Mouse (Mus musculus): ENCODE measurements around the gene Slc26a9. TPM values are rescaled to one million over a fixed set of nuclear protein-coding genes. Genes with fewer than 3 reads are reported as not detected.

Gene Slc26a9
- polyA plus RNA-seq, 1 experiment from 2014 or later, result 10.9 TPM

DNA sequence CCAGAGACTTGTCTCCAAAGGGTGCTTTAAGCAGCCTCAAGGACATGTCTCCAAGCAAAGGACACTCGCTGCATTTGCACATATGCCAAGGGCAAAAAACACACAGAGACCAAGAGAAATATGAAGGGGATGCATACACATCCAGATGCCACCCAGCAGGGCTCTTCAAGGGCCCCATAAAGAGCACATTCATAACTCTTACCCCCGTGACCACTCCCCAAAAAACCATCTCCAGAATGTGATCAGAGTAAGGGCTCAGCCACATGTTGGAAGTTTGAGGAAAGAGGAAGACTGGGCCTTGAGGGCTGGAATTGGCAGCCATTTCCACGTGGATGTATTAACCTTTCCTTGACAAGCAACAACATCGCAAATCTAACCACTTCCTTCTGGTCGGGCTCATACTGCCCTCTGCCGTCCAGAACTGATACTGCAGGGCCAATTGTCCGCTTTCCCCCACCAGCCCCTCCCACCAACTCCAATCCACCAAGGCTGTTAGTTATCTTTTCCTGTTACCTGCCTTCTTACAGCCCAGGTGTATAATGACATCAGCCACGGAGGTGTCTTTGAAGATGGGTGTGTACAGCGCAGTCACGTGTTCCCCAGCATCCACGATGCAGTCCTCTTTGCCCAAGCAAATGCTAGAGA, 21.7 kb downstream of the Slc26a9 start:
- DNase-seq (ENCODE audit: low spot score) (peak; percentile 90), ATAC-seq (no peak)
- Histone ChIP-seq H3K4me2 (replicated peaks; ENCODE audit: low read depth, low read length) (no peak overlapping the region), H3K27ac (ENCODE audit: low read length) (peak overlapping the region; percentile 59; the same call in 1 of the 2 replicates), H3K4me1 (ENCODE audit: insufficient read depth, low read depth, low read length) (peaks cover 5% of the 10 kb centered on the region; the same call in 1 of the 2 replicates), H3K4me3 (ENCODE audit: low read depth, low read length) (no peak overlapping the region), H3K27me3 (replicated peaks; ENCODE audit: insufficient read depth, low read length) (no peaks in the 10 kb centered on the region), H3K36me3 (ENCODE audit: insufficient read depth, low read length) (no peaks in the 10 kb centered on the region), H3K9ac (replicated peaks; ENCODE audit: low read depth) (no peak overlapping the region), H3K9me3 (ENCODE audit: low read length) (no peaks in the 10 kb centered on the region)
- WGBS, result 10% methylated on average over 11 of the region's 11 CpGs
- TF ChIP-seq CTCF (IDR thresholded peaks at IDR 0.05), result peak; percentile 99
- no peak for TF ChIP-seq EP300 (IDR thresholded peaks at IDR 0.05)

DNA sequence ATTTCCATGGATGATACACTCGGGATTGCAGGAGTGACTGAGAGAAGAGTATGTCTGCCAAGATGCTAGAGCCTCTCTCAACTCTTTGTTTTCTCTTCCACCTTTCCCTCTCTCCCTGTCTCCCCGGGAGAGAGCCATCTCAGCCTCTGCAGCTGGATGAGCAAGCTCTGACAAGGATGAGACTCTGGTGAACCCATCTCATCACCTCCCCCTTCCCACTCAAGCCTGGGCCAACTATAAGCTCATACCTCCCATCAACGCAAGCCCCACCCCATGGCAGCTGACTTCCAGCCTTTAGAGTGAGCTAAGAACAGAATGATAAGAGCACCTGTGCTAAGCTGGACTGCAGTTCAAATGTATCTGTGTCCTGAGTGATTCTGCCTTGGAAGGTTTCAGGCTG, 25.5 kb downstream of the Slc26a9 start:
- Histone ChIP-seq H3K4me1 (ENCODE audit: insufficient read depth, low read depth, low read length) (no peaks in the 10 kb centered on the region), H3K4me3 (ENCODE audit: low read depth, low read length) (no peak overlapping the region), H3K9me3 (ENCODE audit: low read length) (no peaks in the 10 kb centered on the region), H3K36me3 (ENCODE audit: insufficient read depth, low read length) (no peaks in the 10 kb centered on the region), H3K27me3 (replicated peaks; ENCODE audit: insufficient read depth, low read length) (no peaks in the 10 kb centered on the region), H3K9ac (replicated peaks; ENCODE audit: low read depth) (no peak overlapping the region), H3K27ac (ENCODE audit: low read length) (no peak overlapping the region), H3K4me2 (replicated peaks; ENCODE audit: low read depth, low read length) (no peak overlapping the region)
- TF ChIP-seq CTCF (IDR thresholded peaks at IDR 0.05) (no peak), EP300 (IDR thresholded peaks at IDR 0.05) (no peak)
- 55% methylated on average over 3 of the region's 3 CpGs for WGBS
- DNase-seq (ENCODE audit: low spot score), result no peak
- no peak for ATAC-seq

- no peak overlapping the region for H3K9ac ChIP-seq (replicated peaks; ENCODE audit: low read depth)
- H3K36me3 ChIP-seq (ENCODE audit: insufficient read depth, low read length), result no peaks in the 10 kb centered on the region
- 67% methylated on average over 4 of the region's 4 CpGs for WGBS
- H3K9me3 ChIP-seq (ENCODE audit: low read length), result no peaks in the 10 kb centered on the region
- H3K4me2 ChIP-seq (replicated peaks; ENCODE audit: low read depth, low read length), result no peak overlapping the region
- DNase-seq (ENCODE audit: low spot score) (peak; percentile 59), ATAC-seq (peak; percentile 46)
- no peak overlapping the region for H3K4me3 ChIP-seq (ENCODE audit: low read depth, low read length)
- H3K27ac ChIP-seq (ENCODE audit: low read length), result no peak overlapping the region
- TF ChIP-seq EP300 (IDR thresholded peaks at IDR 0.05) (no peak), CTCF (IDR thresholded peaks at IDR 0.05) (no peak)
- H3K4me1 ChIP-seq (ENCODE audit: insufficient read depth, low read depth, low read length), result no peaks in the 10 kb centered on the region
- H3K27me3 ChIP-seq (replicated peaks; ENCODE audit: insufficient read depth, low read length), result no peaks in the 10 kb centered on the region
Measured at GRCm38 (mm10) chr1:131770656-131771055, 26.8 kb downstream of the Slc26a9 start.

DNA sequence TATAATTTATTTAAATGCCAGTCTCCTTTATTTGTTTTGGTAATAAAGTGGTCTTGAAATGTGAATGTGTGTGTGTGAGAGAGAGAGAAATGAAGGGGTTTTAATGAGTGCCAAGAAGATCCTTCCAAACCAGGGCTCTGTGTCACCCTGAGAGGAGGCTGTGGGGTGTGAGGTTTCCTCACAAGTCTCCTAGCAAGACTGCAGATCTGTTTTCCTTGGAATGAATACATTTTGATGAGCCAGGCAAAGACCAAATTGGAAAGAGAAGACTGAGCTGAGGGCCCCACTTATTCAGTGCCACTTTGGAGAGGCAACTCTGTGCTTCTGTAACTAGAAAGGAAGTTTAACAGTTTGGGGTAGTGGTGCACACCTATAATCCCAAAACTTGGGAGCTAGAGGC, 27.6 kb downstream of the Slc26a9 start:
- TF ChIP-seq EP300 (IDR thresholded peaks at IDR 0.05) (no peak), CTCF (IDR thresholded peaks at IDR 0.05) (no peak)
- ATAC-seq, result no peak
- Histone ChIP-seq H3K27me3 (replicated peaks; ENCODE audit: insufficient read depth, low read length) (no peaks in the 10 kb centered on the region), H3K27ac (ENCODE audit: low read length) (no peak overlapping the region), H3K36me3 (ENCODE audit: insufficient read depth, low read length) (no peaks in the 10 kb centered on the region), H3K4me2 (replicated peaks; ENCODE audit: low read depth, low read length) (no peak overlapping the region), H3K9me3 (ENCODE audit: low read length) (no peaks in the 10 kb centered on the region), H3K4me3 (ENCODE audit: low read depth, low read length) (no peak overlapping the region), H3K4me1 (ENCODE audit: insufficient read depth, low read depth, low read length) (no peaks in the 10 kb centered on the region), H3K9ac (replicated peaks; ENCODE audit: low read depth) (no peak overlapping the region)
- no peak for DNase-seq (ENCODE audit: low spot score)

- H3K4me1 ChIP-seq (ENCODE audit: insufficient read depth, low read depth, low read length), result no peaks in the 10 kb centered on the region
- no peaks in the 10 kb centered on the region for H3K9me3 ChIP-seq (ENCODE audit: low read length)
- 35% methylated on average over 3 of the region's 3 CpGs for WGBS
- TF ChIP-seq CTCF (IDR thresholded peaks at IDR 0.05), result no peak
- TF ChIP-seq EP300 (IDR thresholded peaks at IDR 0.05), result no peak
- H3K27me3 ChIP-seq (replicated peaks; ENCODE audit: insufficient read depth, low read length), result no peaks in the 10 kb centered on the region
- DNase-seq (ENCODE audit: low spot score) (peak; percentile 76), ATAC-seq (peak; percentile 56)
- H3K9ac ChIP-seq (replicated peaks; ENCODE audit: low read depth), result no peak overlapping the region
- H3K4me2 ChIP-seq (replicated peaks; ENCODE audit: low read depth, low read length), result no peak overlapping the region
- no peak overlapping the region for H3K4me3 ChIP-seq (ENCODE audit: low read depth, low read length)
- H3K36me3 ChIP-seq (ENCODE audit: insufficient read depth, low read length), result no peaks in the 10 kb centered on the region
- H3K27ac ChIP-seq (ENCODE audit: low read length), result no peak overlapping the region
Measured at GRCm38 (mm10) chr1:131794591-131794990, 50.8 kb downstream of the Slc26a9 start.

DNA sequence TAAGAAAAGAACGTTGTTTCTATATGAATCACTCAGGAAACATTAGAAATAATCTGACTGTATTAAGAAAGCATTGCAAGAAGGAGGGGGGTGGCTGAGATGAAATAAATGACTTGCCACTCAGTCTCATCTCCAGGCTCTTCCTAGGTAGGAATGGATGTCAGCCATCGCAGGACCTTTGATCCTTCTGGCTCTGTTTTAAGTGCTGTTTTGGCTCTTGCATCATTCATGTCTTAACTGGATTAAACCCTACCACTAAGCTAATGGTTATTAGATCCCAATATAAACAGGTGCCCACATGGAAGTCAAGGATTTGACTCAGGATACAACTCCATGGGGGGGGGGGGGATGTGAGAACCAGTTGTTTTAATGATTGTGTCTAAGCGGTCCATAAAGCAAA, 51.3 kb downstream of the Slc26a9 start:
- Histone ChIP-seq H3K9ac (replicated peaks; ENCODE audit: low read depth) (no peak overlapping the region), H3K4me2 (replicated peaks; ENCODE audit: low read depth, low read length) (no peak overlapping the region), H3K27ac (ENCODE audit: low read length) (no peak overlapping the region), H3K4me3 (ENCODE audit: low read depth, low read length) (no peak overlapping the region), H3K4me1 (ENCODE audit: insufficient read depth, low read depth, low read length) (no peaks in the 10 kb centered on the region), H3K27me3 (replicated peaks; ENCODE audit: insufficient read depth, low read length) (no peaks in the 10 kb centered on the region), H3K36me3 (ENCODE audit: insufficient read depth, low read length) (no peaks in the 10 kb centered on the region), H3K9me3 (ENCODE audit: low read length) (no peaks in the 10 kb centered on the region)
- DNase-seq (ENCODE audit: low spot score), result no peak
- TF ChIP-seq CTCF (IDR thresholded peaks at IDR 0.05) (no peak), EP300 (IDR thresholded peaks at IDR 0.05) (no peak)
- WGBS, result 75% methylated on average over 3 of the region's 3 CpGs
- no peak for ATAC-seq

Measured in lung, postnatal 0 days (tissue).